Mouse (Mus musculus) large intestine, adult 2 months (tissue): ENCODE measurements around the gene Zfp777. TPM values are rescaled to one million over a fixed set of nuclear protein-coding genes. Genes with fewer than 3 reads are reported as not detected.

Experiments used
- DNase-seq: peaks from one replicate; pipeline ENCODE4 v3.0.0-alpha.2; 2012; ENCODE audit warnings: low read depth, low spot score
- WGBS: fragments of 180-500 bp; shearing (Covaris S2); methylation state at CpG from one replicate; pipeline ENCODE4 v1.1.7; 2018; 5-methylcytosine and 5-hydroxymethylcytosine counted together
- polyA plus RNA-seq: library from polyadenylated mRNA; depleted of rRNA; stranded (reverse); fragments of >200 nt; gene quantifications from 2 replicates; pipeline ENCODE4 v1.2.3, GENCODE M21; 2012

The Zfp777 gene
- polyA plus RNA-seq, 1 experiment = 11.7 TPM

- DNase-seq = no peak
Observed at GRCm38 (mm10) chr6:48047450-48048351, 1.0 kb downstream of the Zfp777 start.

DNA sequence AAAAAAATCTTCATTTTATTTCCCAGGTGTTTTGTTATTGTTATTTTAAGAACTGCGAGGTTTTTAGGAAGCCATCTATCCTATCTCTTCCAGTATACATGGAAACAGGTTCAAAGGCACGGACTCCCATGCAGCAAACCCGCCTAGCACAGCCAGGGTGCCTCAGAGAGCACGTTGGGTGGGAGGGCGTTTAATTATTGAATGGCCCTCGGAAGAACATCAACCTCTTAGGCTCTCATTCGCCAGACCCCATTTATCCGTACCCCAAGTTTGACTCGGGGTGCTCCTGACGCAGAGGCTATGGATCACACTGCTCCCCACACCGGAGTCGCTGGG lies 1.6 kb downstream of the Zfp777 start:
- 4% methylated on average over 12 of the region's 12 CpGs for WGBS
- no peak for DNase-seq

More at GRCm38 (mm10) chr6:48047450-48048351, 1.0 kb downstream of the Zfp777 start:
- WGBS = 9% methylated on average over 138 of the region's 150 CpGs

DNA sequence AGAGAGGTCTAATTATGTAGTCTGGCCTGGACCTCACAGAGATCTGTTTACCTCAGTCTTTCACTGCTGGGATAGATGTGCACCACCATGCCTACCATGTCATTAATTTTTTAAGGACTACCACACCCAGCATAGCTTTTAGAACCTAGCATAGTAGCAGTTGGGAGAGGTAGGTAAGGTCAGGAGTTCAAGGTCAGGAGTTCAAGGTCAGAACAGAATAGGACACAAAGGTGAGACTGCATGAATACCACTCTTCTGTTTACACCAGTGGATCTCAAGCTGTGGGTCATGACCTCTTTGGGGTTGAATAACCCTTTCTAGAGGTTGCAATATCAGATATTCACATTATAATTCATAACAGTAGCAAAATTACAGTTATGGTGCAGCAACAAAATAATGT lies 16.1 kb downstream of the Zfp777 start:
- DNase-seq = no peak

GRCm38 (mm10) chr6:48025905-48026660 lies 22.6 kb downstream of the Zfp777 start:
- WGBS = 88% methylated on average over 10 of the region's 10 CpGs
- no peak for DNase-seq

GRCm38 (mm10) chr6:48024994-48025345 lies 23.7 kb downstream of the Zfp777 start:
- no peak for DNase-seq
- WGBS = 92% methylated on average over 21 of the region's 21 CpGs

- 95% methylated on average over 43 of the region's 43 CpGs for WGBS
- DNase-seq = no peak
Observed at GRCm38 (mm10) chr6:48024330-48024993, 24.2 kb downstream of the Zfp777 start.

DNA sequence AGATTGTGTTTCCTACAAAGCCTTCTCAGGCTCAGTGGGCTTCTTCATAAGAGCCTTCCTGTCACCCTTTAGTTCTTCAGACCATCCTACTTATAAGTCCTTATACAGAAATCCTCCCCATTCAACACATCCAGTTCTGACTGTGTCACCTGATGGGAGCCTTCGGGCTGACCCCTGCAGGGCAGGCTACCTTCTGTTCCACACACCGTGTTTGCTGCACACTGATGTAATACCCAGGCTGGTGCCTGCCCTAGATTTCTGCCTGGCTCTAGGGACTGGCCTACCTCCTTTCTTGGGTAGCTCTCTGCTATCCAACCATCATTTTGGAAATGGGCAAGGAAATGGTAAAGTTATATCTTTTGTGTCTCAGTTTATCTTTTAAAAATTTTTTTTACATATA lies 26.0 kb downstream of the Zfp777 start:
- 84% methylated on average over 2 of the region's 2 CpGs for WGBS

DNA sequence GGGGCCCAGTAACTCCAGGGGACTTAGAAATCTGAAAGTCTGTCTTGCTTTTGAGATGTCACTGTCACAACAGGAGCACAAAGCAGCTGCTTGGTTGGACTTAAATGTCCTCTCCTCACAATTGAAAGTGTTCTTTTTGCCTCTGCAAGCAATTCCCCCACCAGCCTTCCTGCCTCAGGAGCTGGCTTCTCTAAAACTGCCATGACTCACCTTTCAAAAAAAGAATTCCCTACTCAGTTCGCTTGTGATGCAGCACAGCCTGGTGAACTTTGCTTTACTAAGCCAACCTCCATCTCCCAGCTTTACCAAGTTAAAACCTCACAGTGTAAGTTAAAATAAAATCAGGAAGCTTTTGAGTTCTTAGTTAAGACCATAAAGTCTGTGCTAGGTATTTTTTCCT lies 27.0 kb downstream of the Zfp777 start:
- WGBS = 55% methylated on average over 1 of the region's 1 CpGs

More for the DNA sequence above, 26.0 kb downstream of the Zfp777 start:
- no peak for DNase-seq

GRCm38 (mm10) chr6:48020006-48020405 lies 28.7 kb downstream of the Zfp777 start:
- DNase-seq = no peak
- 94% methylated on average over 2 of the region's 2 CpGs for WGBS

More for the DNA sequence above, 27.0 kb downstream of the Zfp777 start:
- DNase-seq = no peak

DNA sequence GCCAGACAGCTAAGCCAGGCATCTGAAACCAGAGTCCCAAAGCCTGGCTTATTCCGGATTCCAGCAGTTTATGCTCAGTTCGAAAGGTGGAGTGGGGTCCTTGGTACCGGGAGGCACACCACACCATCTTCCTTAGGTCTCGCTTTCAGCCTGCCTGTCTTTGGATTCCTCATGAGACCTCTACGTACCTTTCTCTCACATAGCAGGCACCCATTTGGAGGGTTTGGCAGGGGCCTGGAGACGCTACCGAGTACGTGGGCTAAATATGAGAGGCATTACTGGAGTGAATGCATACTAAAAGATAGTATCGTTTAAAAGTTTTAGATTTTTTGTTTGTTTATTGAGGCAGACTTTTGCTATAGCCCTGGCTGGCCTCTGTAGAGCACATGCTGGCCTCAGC lies 31.9 kb downstream of the Zfp777 start:
- WGBS = 93% methylated on average over 9 of the region's 9 CpGs
- DNase-seq = no peak

- peak; percentile 16 for DNase-seq
- under 1% methylated on average over 24 of the region's 24 CpGs for WGBS
Observed at GRCm38 (mm10) chr6:48016090-48016521, 32.6 kb downstream of the Zfp777 start.

GRCm38 (mm10) chr6:48010727-48011126 lies 38.0 kb downstream of the Zfp777 start:
- WGBS = 44% methylated on average over 8 of the region's 8 CpGs
- DNase-seq = no peak

DNA sequence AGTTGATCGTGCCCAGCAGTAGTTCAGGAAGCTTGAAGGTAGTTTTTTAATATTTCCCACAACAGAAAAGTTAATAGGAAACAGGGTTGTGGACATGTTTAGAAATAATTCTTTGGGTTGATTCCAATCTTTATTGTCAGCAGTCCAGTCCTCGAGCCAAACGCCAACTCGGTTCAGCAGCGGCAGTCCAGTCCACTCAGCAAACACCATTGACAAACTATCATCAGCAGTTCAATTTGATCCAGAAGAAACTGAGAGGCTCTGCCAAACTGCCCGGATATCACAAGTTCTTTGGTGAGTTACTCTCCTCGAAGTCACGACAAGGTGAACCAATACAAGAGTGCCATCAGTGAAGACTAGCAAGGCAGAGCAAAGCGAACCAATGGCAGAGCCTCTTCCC lies 53.0 kb downstream of the Zfp777 start:
- no peak for DNase-seq
- 86% methylated on average over 9 of the region's 9 CpGs for WGBS

GRCm38 (mm10) chr6:47983936-47984335 lies 64.8 kb downstream of the Zfp777 start:
- 9% methylated on average over 2 of the region's 2 CpGs for WGBS
- no peak for DNase-seq

GRCm38 (mm10) chr6:47978897-47979368 lies 69.8 kb downstream of the Zfp777 start:
- DNase-seq = peak; percentile 32
- 9% methylated on average over 6 of the region's 6 CpGs for WGBS

GRCm38 (mm10) chr6:47974599-47974998 lies 74.1 kb downstream of the Zfp777 start:
- WGBS = 91% methylated on average over 1 of the region's 1 CpGs
- DNase-seq = no peak
